Mouse (Mus musculus) left cerebral cortex, postnatal 4 days (tissue): ENCODE results near the gene Ccdc86. TPM values are rescaled to one million over a fixed set of nuclear protein-coding genes. Genes with fewer than 3 reads are reported as not detected.

Source experiments
- DNase-seq: peaks from one replicate; pipeline ENCODE4 v3.0.0-alpha.2; 2022
- intact Hi-C: fragments of 180-260 bp; cut with DNase I; formaldehyde crosslinking; loops from one replicate; pipeline ENCODE4 v1.15.1; 2025
- total RNA-seq, 2 experiments: library from RNA; stranded (reverse); gene quantifications; 2 replicates each; pipeline ENCODE4 v1.2.3; 2021

Gene Ccdc86
- total RNA-seq = 10 to 100 TPM; 10.0 to 11.4 TPM

DNA sequence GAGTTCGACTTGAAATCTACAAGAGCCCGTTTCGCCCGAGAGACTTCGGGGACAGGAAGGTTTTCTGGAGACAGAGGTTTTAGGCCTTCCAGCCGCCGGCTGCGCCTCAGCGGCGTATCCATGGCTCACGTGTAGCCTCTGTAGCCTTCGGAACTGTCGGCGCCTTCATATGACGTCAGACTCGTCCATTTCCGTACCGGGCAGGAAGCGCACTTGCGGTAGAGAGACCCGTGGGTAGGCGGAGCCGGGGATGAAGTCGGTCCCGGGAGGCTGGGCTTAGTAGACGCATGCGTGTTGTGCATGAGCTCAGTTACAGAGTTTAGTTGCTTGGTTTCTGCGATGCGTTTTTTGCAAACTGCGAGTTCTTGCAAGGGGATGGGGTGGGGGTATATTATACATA is at the start of gene Ccdc86:
TSS of gene Ccdc86 (minus strand) at position 155 of the 400 bp plus-strand sequence.
- intact Hi-C loops = no loop called here
- peak; percentile 97 for DNase-seq

DNA sequence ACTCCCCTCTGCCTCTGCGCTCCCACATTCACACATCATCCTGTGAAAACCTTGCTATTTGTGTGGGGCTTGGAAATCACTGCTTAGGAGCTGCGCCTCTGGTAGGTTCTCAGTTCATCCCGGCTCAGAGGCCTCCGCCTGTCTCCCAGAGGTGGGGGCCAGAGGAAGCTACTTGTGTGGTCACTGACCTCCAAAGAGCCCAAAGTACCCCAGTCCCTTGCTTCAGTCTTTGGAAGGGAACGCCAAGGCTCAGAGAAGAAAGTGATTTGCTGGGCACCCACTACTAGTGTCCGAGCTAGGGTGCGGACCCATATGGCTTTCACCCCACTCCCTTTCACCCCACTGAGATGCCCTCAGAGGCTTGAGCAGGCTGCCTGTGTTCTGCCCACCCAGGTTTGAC is 44.1 kb upstream of the Ccdc86 start, which contains the start of gene Ms4a15:
TSS of gene Ms4a15 (minus strand) at position 101 of the 400 bp plus-strand sequence.
- intact Hi-C loops = no loop called here

DNA sequence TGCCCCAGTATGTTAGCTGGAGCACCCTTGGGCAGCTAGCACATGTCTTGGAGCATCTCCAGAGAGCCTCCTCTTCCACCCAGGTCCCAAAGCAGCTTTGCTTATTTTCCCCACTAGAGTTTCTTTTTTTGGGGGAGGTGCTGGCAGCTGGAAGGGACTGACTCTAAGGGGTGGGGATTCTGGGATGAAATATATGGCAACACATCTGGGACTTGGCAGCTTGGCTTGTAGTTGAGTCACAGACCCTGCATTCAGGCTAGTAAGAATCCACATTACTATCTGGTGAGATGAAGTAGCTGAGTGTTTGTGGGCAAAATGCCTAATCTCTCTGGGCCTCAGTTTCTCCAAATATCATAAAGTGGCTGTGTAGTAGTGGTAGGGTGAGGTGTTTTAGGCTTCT is 42.8 kb upstream of the Ccdc86 start:
- intact Hi-C loops = no loop called here
- DNase-seq = no peak

More for the DNA sequence above, 44.1 kb upstream of the Ccdc86 start, which contains the start of gene Ms4a15:
- DNase-seq = no peak

DNA sequence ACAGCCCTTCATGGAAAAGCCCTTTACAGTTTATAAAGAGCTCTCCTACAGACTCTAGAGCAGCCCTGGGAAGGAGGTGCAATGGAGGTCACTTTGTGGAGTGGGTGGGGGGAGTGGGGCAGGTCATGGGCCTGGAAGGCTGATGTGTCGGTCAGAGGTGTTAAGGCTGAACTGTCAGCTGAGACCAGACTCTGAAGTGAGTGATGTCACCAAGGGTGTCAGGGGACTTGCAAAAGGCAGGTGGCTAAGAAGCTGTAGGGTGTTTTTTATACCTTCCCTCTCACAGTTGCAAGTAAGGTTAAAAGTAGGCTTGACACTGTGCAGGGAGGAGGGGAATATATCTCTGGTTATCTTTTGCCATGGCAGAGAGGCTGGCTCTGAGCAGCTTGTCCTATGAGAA is 41.7 kb upstream of the Ccdc86 start:
- intact Hi-C loops = no loop called here
- no peak for DNase-seq

DNA sequence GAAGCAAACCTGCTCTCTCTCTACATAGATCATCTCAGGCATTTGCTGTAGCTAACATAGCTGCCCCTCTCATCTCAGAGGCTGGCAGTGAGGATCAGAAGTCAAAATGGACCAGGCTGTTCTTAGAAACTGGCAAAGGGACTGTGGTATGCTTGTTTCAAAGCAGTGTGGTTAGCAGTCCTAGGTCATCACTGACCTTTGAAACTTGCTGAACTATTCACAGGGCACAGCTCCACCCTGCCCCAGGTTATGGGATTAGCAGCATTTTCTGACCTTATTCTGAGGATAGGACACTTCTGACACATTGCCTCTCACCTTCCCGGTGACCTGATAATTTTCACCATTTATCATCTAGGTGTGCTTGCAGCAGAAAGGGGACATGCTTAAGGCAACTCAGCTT is 39.5 kb upstream of the Ccdc86 start:
- no peak for DNase-seq
- intact Hi-C loops = no loop called here

DNA sequence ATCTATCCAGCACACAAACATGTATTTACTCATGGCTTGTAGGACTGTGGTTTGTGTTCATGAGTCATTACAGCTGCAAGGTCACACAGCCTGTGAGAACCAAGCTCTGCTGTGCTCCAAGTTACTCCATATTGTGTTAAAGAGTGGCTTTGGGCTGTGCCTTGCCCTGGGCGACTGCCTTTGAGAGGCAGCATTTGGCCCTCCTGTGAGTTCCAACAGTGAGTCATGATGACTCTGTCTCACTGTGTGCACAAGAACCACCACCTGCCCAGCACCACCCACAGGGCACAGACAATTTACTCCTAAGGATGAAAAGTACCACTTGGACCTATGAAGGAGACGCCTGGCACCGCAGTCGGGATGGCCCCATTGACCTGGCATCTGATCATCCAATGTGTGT is 36.8 kb upstream of the Ccdc86 start:
- no peak for DNase-seq
- intact Hi-C loops = no loop called here

DNA sequence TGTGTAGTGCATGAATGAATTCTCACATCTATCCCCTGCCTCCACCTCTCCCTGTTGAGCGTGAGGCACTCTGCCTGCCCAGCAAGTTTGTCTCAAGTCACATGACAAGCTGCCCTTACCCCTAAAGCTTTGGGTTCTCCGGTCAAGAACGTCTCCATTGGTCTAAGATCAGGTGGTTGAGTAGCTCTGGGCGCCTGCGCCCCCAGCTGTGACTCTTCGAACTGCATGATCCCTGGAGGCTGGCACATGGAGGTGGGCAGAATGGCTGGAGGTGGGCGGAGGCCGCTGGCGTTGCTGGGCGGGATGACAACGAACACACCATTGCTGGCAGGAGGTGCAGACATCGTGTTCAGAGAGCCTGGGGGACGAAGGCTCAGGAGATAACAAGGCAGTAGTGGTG is 35.5 kb upstream of the Ccdc86 start:
- DNase-seq = no peak
- intact Hi-C loops = no loop called here

DNA sequence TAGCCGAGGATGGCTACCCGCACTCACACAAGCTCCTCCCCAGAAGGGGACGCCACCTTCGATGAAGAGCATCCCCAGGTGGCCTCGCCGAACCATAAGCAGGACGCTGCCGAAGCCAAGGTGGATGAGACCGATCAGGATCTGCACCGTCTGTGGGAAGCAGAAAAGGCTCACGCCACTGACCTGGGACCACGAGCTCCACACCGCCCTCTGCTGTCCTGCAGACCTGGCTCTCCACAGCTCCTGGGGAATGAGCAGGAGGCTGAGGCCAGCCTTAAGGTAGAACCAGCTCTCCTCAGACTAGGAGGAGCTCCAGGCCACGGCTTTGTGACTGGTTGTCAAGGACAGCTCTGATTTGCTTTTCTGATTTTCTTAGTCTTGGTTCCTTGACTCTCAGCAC is 34.1 kb upstream of the Ccdc86 start:
- intact Hi-C loops = no loop called here
- peak; percentile 35 for DNase-seq

DNA sequence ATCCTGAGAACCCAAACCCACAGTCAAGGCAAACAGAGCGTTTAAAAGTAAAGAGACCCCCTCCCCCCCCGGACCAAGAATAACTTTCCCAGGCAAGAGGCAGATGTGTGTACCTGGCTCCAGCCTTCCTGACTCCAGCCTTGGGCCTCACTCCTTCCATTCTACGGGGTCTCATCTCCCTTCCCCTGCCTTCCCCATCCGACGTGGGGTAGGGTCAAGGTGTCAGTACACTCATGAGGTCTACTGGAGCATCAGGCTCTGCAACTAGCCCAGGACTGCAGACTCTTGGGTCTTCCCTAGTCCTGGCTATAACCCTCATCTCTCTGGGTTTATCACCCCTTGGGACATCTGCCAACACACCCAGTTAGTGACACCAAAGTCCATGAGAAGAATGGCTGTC is 31.1 kb upstream of the Ccdc86 start:
- intact Hi-C loops = no loop called here
- DNase-seq = no peak

DNA sequence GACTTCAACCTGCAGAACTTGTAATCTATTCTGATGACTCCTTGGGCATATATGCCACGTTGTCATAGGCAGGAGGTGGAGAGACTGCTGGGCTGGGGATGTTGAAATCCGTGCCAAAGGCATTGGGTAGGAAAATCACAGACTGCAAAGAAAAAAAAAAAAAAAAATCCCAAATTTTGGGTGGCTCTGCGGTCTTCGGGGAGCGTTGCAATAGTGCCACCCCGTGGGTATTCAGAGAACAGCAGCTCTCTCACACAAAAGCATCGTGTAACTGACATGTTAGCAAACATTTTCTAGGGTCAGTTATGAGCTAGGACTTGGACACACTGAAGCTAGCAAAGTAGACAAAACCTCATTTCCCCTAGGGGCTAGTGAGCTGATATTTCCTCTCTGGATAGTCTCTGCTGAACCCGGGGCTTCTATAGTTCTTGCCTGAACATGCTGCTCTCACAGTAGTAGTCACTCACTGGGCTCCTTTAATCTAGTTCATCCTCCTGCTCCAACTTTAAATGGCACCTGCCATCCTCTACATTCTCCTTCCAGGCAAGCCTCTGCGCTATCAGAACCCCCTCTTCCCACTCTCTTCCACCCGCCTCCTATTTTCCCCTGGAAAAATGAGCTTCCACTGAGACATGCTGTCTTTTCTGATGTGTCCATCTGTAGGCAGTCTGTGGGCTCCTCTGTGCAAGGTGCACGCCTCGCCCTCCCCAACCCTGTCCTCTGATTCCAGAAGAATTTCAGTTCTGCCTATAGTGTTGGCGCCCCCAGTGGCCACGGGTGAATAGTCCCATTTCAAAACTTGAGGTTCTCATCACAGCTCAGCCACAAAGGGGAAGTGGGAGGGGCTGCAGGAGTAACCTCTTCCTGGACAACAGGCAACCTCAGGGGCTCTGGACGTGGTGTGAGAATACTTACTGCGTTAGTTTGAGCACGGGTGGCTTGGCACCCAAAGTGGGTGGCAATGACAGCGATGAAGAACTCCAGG is 30.4 kb upstream of the Ccdc86 start:
- peak; percentile 77 for DNase-seq
- intact Hi-C loops = no loop called here

DNA sequence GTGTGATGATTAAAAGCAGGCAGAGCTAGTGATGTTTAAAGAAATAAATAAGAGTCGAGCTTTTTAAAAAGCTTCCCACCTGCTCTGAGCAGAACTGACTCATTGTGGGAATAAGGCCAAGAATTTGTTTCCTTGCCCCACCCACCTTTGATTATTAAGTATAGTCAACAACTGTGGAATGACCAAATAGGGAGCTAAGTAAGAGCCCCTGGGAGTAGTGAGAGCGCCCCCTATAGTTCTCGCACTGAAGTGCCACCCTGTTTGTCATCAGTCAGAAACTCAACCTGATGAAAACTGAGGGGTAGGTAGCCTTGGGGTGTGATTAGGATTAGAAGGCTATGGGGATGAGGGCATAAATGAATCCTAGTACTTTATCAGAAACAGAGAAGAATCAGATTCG is 27.3 kb upstream of the Ccdc86 start:
- intact Hi-C loops = no loop called here
- DNase-seq = no peak

DNA sequence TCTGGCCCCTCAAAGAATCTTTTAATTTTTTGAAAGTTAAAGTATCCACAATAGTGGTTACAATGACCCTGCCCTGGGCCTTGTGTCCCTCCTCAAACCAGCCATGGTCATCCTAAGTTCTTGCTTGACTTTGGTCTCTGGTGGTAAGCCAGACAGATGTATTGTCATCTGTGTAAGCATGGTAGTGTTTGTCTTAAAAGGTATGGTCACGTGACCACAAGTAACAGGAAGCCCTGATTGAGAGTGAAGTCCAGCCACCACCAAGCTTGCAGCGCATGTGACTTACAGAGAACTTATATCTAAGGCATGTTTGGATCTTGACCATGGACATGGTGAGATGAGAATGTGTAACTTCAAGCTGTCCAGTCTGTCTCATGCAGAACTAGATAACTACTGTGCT is 26.1 kb upstream of the Ccdc86 start:
- DNase-seq = no peak
- intact Hi-C loops = no loop called here

DNA sequence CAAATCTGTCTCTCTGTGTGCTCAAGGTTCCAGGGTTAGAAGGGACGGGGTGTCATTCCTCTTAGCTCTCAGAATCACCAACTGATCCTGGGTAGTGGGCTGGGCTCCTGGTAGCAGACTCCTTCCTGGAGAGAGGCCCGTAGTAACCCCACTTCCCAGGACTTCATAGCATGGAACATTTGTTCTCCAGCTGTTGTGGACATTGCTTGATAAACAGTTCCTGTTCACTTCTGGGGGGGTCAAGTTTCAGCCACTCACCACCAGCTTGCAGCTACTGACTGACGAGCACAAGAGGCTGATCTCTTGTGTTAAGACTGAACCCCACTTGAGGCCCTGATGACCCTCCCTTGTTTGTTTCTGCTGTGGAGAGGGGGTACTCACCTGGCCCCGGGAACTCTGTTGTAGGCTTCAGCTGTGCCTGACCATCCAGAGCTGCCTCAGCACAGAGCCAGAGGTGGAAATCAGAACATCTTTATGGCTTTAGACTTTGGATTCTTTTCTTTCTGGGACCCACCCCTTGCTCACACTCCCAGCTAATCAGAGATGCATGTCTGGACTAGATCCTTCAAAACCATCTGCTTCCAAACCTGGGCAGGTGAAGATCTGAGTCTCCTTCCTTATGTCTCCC is 25.3 kb upstream of the Ccdc86 start, which contains the start of gene Ms4a10:
TSS of gene Ms4a10 (minus strand) at position 433 of the 628 bp plus-strand sequence.
- intact Hi-C loops = no loop called here

DNA sequence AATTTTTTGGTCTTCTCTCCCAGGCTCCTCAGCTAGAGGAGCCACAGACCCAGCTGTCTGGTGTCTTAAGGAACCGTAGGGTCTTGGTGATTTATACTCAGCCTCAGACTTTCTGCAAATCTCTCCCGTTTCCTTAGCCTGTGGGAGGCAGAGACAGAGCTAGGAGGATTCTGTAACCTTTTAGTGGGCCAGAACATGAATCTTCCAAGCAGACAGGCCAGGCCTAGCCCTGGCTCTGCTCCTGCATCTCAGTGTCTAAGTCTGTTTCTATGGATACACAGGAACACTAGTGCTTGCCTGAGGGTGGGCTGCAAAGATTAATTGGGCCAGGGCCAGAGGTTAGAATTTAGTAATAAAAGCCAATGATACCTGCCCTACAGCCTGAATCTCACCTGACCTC is 24.1 kb upstream of the Ccdc86 start:
- intact Hi-C loops = no loop called here
- DNase-seq = no peak

More for the DNA sequence above, 25.3 kb upstream of the Ccdc86 start, which contains the start of gene Ms4a10:
- DNase-seq = no peak

DNA sequence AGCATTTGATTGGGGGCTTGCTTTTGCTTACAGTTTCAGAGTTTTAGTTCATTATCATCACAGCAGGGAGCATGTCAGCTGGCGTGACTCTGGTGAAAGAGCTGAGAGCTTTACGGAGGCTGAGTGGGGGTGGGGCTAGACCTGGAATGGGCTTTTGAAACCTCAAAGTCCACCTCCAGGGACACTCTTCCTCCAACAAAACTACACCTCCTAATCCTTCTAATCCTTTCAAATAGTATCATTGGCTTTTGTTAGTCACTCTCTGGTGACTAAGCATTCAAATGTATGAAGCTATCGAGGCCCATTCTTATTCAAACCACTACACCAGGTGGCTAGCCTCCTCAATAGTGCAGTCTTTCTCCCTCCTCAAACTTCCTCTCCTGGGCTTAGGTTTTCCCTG is 23.6 kb upstream of the Ccdc86 start:
- no peak for DNase-seq

DNA sequence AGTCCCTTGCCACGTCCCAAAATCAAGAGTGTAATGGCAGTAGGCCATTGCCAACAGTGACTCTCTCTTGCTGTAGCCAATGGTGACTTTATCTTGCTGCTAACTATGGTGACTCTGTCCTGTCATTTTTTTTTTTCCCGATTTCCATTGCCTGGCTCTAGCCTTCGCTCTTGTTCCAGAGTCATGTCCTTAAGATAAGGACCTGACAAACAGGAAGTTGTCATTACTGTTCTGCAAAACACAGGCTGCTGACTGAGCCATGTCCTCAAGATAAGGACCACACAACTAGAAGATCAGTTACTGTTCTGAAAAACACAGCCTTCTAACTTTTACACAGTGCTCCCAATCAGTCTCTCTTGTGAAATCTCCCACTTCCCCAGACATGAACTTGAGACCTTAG is 21.4 kb upstream of the Ccdc86 start:
- intact Hi-C loops = no loop called here
- no peak for DNase-seq

More for the DNA sequence above, 23.6 kb upstream of the Ccdc86 start:
- intact Hi-C loops = no loop called here

DNA sequence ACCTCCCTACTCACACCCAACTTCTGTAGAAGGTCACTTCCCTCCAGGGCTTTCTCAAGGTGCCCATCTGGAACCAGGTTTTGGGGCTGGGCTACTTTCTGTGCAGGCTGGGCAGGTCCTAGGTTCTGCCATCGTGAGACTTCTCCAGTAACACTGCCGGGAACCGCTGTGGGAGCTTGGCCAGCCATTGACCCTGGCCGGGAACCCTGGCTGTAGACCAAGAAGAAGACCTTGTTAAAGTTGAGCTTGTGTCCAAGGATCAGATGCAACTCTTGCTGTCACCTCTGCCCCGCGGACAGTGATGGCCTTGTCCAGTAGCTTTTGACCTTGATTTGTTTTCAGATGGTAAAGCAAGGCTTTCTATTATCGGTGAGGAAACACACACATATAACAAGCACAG is 19.5 kb upstream of the Ccdc86 start:
- intact Hi-C loops = no loop called here

DNA sequence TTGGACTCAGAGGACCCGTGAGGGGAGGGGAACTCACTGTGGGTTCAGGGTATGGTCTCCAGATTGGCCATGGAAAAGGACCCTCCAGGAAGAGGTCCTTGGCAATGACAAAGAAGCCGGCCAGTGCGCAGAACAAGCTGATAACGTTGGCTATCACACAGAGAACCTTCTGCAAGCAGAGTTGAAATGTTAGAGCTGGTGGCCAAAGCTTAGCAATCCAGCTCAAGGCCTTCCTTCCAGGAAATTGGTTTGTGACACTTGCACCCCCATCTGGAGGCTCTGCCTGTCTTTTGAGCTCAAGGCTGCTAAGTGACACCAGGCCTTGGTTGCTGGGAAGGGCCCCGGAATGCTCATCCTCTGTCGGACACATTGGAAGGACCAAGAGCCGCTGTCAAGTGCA is 16.7 kb upstream of the Ccdc86 start:
- DNase-seq = no peak
- intact Hi-C loops = no loop called here

More for the DNA sequence above, 19.5 kb upstream of the Ccdc86 start:
- DNase-seq = no peak

DNA sequence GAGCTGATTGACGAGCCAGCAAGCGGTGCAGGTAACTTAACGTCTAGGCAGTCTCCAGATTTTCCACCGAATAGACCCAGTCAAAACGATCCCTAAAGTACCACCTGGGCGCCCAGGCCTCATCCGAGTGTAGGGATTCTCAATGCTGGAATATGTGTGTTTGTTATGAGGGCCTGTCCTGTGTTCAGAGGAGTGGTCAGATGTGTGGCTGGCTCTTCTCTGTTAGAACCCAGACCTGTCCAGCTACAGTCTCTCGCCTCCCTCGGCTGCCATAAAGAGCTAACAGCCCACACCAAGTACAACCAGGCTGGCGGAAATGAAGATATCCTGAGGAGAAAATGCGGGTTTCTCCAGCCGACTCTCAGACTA is 10.9 kb upstream of the Ccdc86 start:
- intact Hi-C loops = loop anchor here (5.0 kb wide), 1 partner anchor 293 kb away; no protein-coding TSS in a partner anchor
- no peak for DNase-seq

DNA sequence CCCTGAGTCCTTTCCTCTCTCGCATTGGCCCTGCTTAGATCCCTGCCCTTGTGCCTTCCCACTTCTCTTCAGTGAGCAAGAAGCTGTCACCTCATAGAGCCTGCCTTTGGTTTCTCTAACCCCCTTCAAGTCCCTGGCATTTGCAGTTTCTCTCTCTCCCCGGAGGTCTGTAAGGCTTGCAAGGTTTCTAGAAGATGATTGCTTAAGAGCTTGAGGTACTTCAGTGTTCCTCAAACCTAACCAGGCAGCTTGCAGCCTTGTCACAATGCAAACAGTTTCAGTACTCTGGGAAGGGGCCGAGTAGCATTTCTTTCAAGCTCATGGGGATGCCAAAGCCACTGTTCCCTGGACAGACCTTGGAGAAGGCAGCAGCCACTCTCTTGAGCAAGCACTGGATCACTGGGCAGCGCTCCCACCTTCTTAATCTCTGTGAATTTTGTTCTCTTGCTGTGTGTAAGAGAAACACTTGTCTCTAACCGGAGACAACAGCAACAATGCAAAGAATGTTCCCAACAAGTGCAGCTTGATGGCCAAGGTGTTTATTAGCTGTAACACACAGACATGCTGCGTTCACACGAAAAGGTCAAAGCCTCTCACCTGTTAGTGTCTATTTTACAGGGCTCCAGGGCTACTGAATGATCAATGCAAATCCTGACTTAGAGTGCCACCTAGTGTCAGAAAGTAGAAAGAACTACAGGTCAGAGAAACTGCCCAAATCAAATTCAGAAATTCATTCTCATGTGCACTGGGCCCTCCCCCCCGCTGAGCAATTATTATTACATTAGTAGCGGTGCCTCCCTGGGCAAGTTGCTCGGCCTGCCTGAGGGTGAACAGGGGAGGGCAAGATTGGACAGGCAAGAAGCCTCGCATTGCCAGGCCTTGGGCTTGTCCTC is 10.3 kb upstream of the Ccdc86 start:
- intact Hi-C loops = no loop called here
- peak; percentile 44 for DNase-seq
